Mouse (Mus musculus) intestine, embryonic 15.5 days (tissue): ENCODE data around the gene Fam102b. TPM values are rescaled to one million over a fixed set of nuclear protein-coding genes. Genes with fewer than 3 reads are reported as not detected.
A peak's percentile ranks its signal among the peaks of the same experiment; 100 is the strongest.

ENCODE experiments used
- ATAC-seq: fragments of 200-750 bp; cut with Nextera tagmentation; 2 replicates; pipeline ENCODE4 v1.8.0; 2017; ENCODE audit warnings: moderate TSS enrichment, moderate library complexity
- H3K27ac ChIP-seq: fragments of 300-500 bp; sonication (generic); 2 replicates; pipeline ENCODE4 v1.5.1; 2015; ENCODE audit warnings: mild to moderate bottlenecking, inconsistent platforms
- H3K27me3 ChIP-seq: fragments of 300-500 bp; sonication (generic); replicated peaks from 2 replicates; pipeline ENCODE4 v1.6.1; 2015; ENCODE audit warnings: inconsistent platforms
- H3K36me3 ChIP-seq: fragments of 300-500 bp; sonication (generic); 2 replicates; pipeline ENCODE4 v1.6.1; 2015; ENCODE audit warnings: inconsistent platforms
- H3K4me1 ChIP-seq: fragments of 300-500 bp; sonication (generic); replicated peaks from 2 replicates; pipeline ENCODE4 v1.6.1; 2015; ENCODE audit warnings: inconsistent platforms
- H3K4me2 ChIP-seq: fragments of 300-500 bp; sonication (generic); replicated peaks from 2 replicates; pipeline ENCODE4 v1.6.1; 2015; ENCODE audit warnings: mild to moderate bottlenecking, inconsistent platforms
- H3K4me3 ChIP-seq: fragments of 300-500 bp; sonication (generic); replicated peaks from 2 replicates; pipeline ENCODE4 v1.5.1; 2015; ENCODE audit warnings: inconsistent platforms
- H3K9ac ChIP-seq: fragments of 300-500 bp; sonication (generic); 2 replicates; pipeline ENCODE4 v1.6.1; 2015; ENCODE audit warnings: inconsistent platforms
- H3K9me3 ChIP-seq: fragments of 300-500 bp; sonication (generic); 2 replicates; pipeline ENCODE4 v1.6.1; 2016; ENCODE audit warnings: inconsistent platforms
- WGBS: fragments of 180-500 bp; shearing (Covaris S2); methylation state at CpG from one replicate; pipeline ENCODE4 v1.1.7; 2015; 5-methylcytosine and 5-hydroxymethylcytosine counted together
- polyA plus RNA-seq: library from polyadenylated mRNA; unstranded; fragments of >200 nt; fragmentation: Nextera tagmentation; extraction: Ambion mirVana; gene quantifications from 2 replicates; pipeline ENCODE4 v1.2.1, GENCODE M21; 2015

The Fam102b gene
- polyA plus RNA-seq = 10.5 and 11.8 TPM in 2 replicates

GRCm38 (mm10) chr3:109027515-109027987 lies at the start of gene Fam102b:
Gene Fam102b, minus strand, starts transcription at chr3:109027607.
- Histone ChIP-seq H3K4me3 (peak within 1 kb of the TSS; percentile 76), H3K4me1 (peaks cover 28% of the 10 kb centered on the region), H3K27me3 (no peaks in the 10 kb centered on the region), H3K9me3 (no peaks in the 10 kb centered on the region), H3K9ac (peak within 1 kb of the TSS; percentile 81), H3K27ac (peak within 1 kb of the TSS; percentile 90), H3K4me2 (peak within 1 kb of the TSS; percentile 66), H3K36me3 (no peaks in the 10 kb centered on the region)
- ATAC-seq = peak; percentile 89
- WGBS = under 1% methylated on average over 52 of the region's 54 CpGs

GRCm38 (mm10) chr3:109062989-109063388 lies 35.6 kb upstream of the Fam102b start:
- WGBS = 2% methylated on average over 6 of the region's 6 CpGs
- no peak; the same call in 1 of the 2 replicates for ATAC-seq
- no peak overlapping the region for H3K27ac ChIP-seq
- no peaks in the 10 kb centered on the region for H3K36me3 ChIP-seq
- no peak overlapping the region for H3K4me2 ChIP-seq
- H3K4me3 ChIP-seq = no peak overlapping the region
- H3K27me3 ChIP-seq = no peaks in the 10 kb centered on the region
- no peaks in the 10 kb centered on the region for H3K9me3 ChIP-seq
- H3K4me1 ChIP-seq = no peaks in the 10 kb centered on the region
- no peak overlapping the region for H3K9ac ChIP-seq

- WGBS = 77% methylated on average over 7 of the region's 7 CpGs
- Histone ChIP-seq H3K9ac (no peak overlapping the region), H3K4me3 (no peak overlapping the region), H3K27me3 (no peaks in the 10 kb centered on the region), H3K9me3 (no peaks in the 10 kb centered on the region), H3K27ac (no peak overlapping the region), H3K4me1 (no peaks in the 10 kb centered on the region), H3K36me3 (no peaks in the 10 kb centered on the region), H3K4me2 (no peak overlapping the region)
- no peak for ATAC-seq
Observed at GRCm38 (mm10) chr3:109062391-109062790, 35.0 kb upstream of the Fam102b start.

GRCm38 (mm10) chr3:109059903-109060302 lies 32.5 kb upstream of the Fam102b start:
- no peaks in the 10 kb centered on the region for H3K27me3 ChIP-seq
- no peaks in the 10 kb centered on the region for H3K36me3 ChIP-seq
- H3K4me2 ChIP-seq = no peak overlapping the region
- ATAC-seq = no peak
- H3K9ac ChIP-seq = no peak overlapping the region
- WGBS = 59% methylated on average over 8 of the region's 8 CpGs
- no peaks in the 10 kb centered on the region for H3K4me1 ChIP-seq
- H3K4me3 ChIP-seq = no peak overlapping the region
- H3K27ac ChIP-seq = no peak overlapping the region
- H3K9me3 ChIP-seq = no peaks in the 10 kb centered on the region

DNA sequence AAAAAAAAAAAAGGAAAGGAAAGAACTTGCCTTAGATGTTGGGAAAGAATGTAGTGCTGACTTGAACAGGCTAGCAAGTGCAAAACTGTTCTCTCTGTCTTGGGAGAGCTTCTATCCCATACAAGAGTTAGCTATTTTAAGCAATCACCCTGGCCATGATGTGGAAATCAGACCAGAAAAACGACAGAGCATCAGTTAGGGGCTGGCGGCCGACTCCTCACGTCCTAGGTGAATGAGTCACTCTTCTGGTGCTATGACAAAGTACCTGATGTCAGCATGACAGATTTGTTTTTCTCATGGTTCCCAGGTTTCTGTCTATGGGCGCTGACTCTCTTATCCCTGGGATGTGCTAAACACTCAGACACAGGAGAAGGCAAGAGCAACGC lies 24.5 kb upstream of the Fam102b start:
- WGBS = 70% methylated on average over 6 of the region's 6 CpGs
- no peak for ATAC-seq
- no peaks in the 10 kb centered on the region for H3K9me3 ChIP-seq
- H3K27me3 ChIP-seq = no peaks in the 10 kb centered on the region
- H3K27ac ChIP-seq = no peak overlapping the region
- H3K9ac ChIP-seq = no peak overlapping the region
- H3K36me3 ChIP-seq = no peaks in the 10 kb centered on the region
- peak overlapping the region; percentile 33; the same call in 1 of the 2 replicates for H3K4me2 ChIP-seq
- H3K4me3 ChIP-seq = no peak overlapping the region
- peaks cover 8% of the 10 kb centered on the region for H3K4me1 ChIP-seq

- peak overlapping the region; percentile 33; the same call in 1 of the 2 replicates for H3K4me2 ChIP-seq
- no peak overlapping the region for H3K4me3 ChIP-seq
- H3K4me1 ChIP-seq = peaks cover 8% of the 10 kb centered on the region
- H3K9ac ChIP-seq = no peak overlapping the region
- peak; percentile 87 for ATAC-seq
- H3K36me3 ChIP-seq = no peaks in the 10 kb centered on the region
- whole genome bisulfite sequencing = 19% methylated on average over 11 of the region's 11 CpGs
- H3K9me3 ChIP-seq = no peaks in the 10 kb centered on the region
- H3K27ac ChIP-seq = no peak overlapping the region
- H3K27me3 ChIP-seq = no peaks in the 10 kb centered on the region
Observed at GRCm38 (mm10) chr3:109051056-109051945, 23.9 kb upstream of the Fam102b start.

- Histone ChIP-seq H3K4me3 (no peak overlapping the region), H3K9ac (no peak overlapping the region), H3K27me3 (no peaks in the 10 kb centered on the region), H3K9me3 (no peaks in the 10 kb centered on the region), H3K4me1 (peaks cover 8% of the 10 kb centered on the region), H3K27ac (no peak overlapping the region), H3K4me2 (no peak overlapping the region), H3K36me3 (no peaks in the 10 kb centered on the region)
- 0 out of 2 replicates have a peak, but pooled peaks have one; percentile 40 for ATAC-seq
- WGBS = 39% methylated on average over 6 of the region's 6 CpGs
Observed at GRCm38 (mm10) chr3:109047707-109048283, 20.4 kb upstream of the Fam102b start.

DNA sequence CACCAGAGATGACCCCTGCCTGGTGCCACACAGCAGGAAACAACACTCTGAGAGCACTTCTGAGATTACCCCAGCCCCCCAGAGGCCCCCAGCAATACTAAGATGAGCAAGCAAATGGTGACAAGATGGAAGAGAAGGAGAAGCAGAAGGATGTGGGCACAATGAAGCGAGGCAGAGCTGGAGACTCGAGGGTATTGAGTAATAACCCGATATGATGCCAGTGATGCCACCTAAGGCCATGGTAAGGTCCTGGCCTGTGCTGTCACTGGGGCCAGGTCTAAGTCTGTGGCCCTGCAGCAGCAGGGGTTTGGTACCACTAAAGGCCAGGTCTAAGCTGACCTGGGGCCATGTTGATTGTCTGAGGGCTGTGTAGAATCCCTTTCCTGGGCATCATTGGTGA lies 19.0 kb upstream of the Fam102b start:
- Histone ChIP-seq H3K4me1 (peaks cover 6% of the 10 kb centered on the region), H3K4me3 (no peak overlapping the region), H3K9ac (no peak overlapping the region; the same call in 1 of the 2 replicates), H3K9me3 (no peaks in the 10 kb centered on the region), H3K4me2 (no peak overlapping the region), H3K27me3 (no peaks in the 10 kb centered on the region), H3K27ac (no peak overlapping the region), H3K36me3 (no peaks in the 10 kb centered on the region)
- ATAC-seq = no peak
- WGBS = 83% methylated on average over 3 of the region's 3 CpGs

DNA sequence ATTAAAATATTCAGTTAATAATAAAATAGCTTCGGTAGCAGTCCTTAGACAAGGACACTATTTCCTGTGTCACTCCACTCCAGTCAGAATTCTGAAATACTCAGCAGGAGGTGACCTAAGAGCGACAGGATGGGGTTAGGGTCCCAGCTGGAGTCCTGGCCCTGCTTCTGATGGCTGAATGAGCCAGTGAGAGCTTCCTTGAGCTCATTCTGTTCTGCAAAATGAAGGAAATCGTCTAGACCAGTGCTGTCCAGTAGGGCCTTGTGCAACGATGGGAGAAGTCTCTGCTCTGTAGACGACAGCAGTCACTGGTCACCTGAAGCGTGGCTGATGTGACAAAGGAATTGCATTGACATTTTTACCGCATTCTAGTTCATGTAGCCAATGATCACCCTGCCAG lies 16.0 kb upstream of the Fam102b start:
- Histone ChIP-seq H3K36me3 (no peaks in the 10 kb centered on the region), H3K9me3 (no peaks in the 10 kb centered on the region), H3K4me2 (no peak overlapping the region), H3K4me1 (no peaks in the 10 kb centered on the region), H3K4me3 (no peak overlapping the region), H3K27me3 (no peaks in the 10 kb centered on the region), H3K9ac (no peak overlapping the region), H3K27ac (no peak overlapping the region)
- ATAC-seq = no peak
- WGBS = 80% methylated on average over 7 of the region's 7 CpGs

- no peaks in the 10 kb centered on the region for H3K27me3 ChIP-seq
- H3K9ac ChIP-seq = no peak overlapping the region
- no peak overlapping the region for H3K27ac ChIP-seq
- no peaks in the 10 kb centered on the region for H3K9me3 ChIP-seq
- no peak for ATAC-seq
- no peak overlapping the region for H3K4me3 ChIP-seq
- H3K36me3 ChIP-seq = no peaks in the 10 kb centered on the region
- H3K4me1 ChIP-seq = no peaks in the 10 kb centered on the region
- no peak overlapping the region for H3K4me2 ChIP-seq
- WGBS = 85% methylated on average over 4 of the region's 4 CpGs
Observed at GRCm38 (mm10) chr3:109040908-109041307, 13.5 kb upstream of the Fam102b start.

- WGBS = 82% methylated on average over 1 of the region's 1 CpGs
- no peak for ATAC-seq
- Histone ChIP-seq H3K4me1 (peaks cover 16% of the 10 kb centered on the region; the same call in 1 of the 2 replicates), H3K36me3 (no peaks in the 10 kb centered on the region), H3K27me3 (no peaks in the 10 kb centered on the region), H3K4me3 (no peak overlapping the region), H3K4me2 (no peak overlapping the region), H3K9ac (no peak overlapping the region), H3K9me3 (no peaks in the 10 kb centered on the region), H3K27ac (no peak overlapping the region)
Observed at GRCm38 (mm10) chr3:109034411-109034810, 7.0 kb upstream of the Fam102b start.

GRCm38 (mm10) chr3:109032306-109032705 lies 4.9 kb upstream of the Fam102b start:
- no peak overlapping the region for H3K4me3 ChIP-seq
- ATAC-seq = no peak
- no peaks in the 10 kb centered on the region for H3K27me3 ChIP-seq
- H3K4me1 ChIP-seq = peaks cover 16% of the 10 kb centered on the region; the same call in 1 of the 2 replicates
- no peak overlapping the region for H3K4me2 ChIP-seq
- H3K9me3 ChIP-seq = no peaks in the 10 kb centered on the region
- no peaks in the 10 kb centered on the region for H3K36me3 ChIP-seq
- 43% methylated on average over 2 of the region's 2 CpGs for WGBS
- H3K27ac ChIP-seq = no peak overlapping the region
- no peak overlapping the region for H3K9ac ChIP-seq
